Mouse (Mus musculus): ENCODE measurements around the gene Lrig2.

Gene Lrig2

GRCm38 (mm10) chr3:104511538-104512423 lies at the start of gene Lrig2:
Lrig2 (minus strand) TSS chr3:104511918.
- DNase-seq (ENCODE audit: low spot score) = peak; percentile 95

- DNase-seq (ENCODE audit: low spot score) = no peak
These were observed 44.9 kb upstream of the Lrig2 start for GRCm38 (mm10) chr3:104556624-104557023.

GRCm38 (mm10) chr3:104550594-104550993 lies 38.9 kb upstream of the Lrig2 start:
- no peak for DNase-seq (ENCODE audit: low spot score)

- DNase-seq (ENCODE audit: low spot score) = no peak
These were observed 36.8 kb upstream of the Lrig2 start for GRCm38 (mm10) chr3:104548367-104549087.

GRCm38 (mm10) chr3:104543825-104544224 lies 32.1 kb upstream of the Lrig2 start:
- DNase-seq (ENCODE audit: low spot score) = no peak

GRCm38 (mm10) chr3:104542065-104542429 lies 30.3 kb upstream of the Lrig2 start:
- no peak for DNase-seq (ENCODE audit: low spot score)

- peak; percentile 59 for DNase-seq (ENCODE audit: low spot score)
These were observed 29.7 kb upstream of the Lrig2 start for GRCm38 (mm10) chr3:104541139-104542064.

- DNase-seq (ENCODE audit: low spot score) = no peak
These were observed 28.9 kb upstream of the Lrig2 start for GRCm38 (mm10) chr3:104540480-104541138.

GRCm38 (mm10) chr3:104533223-104533622 lies 21.5 kb upstream of the Lrig2 start:
- no peak for DNase-seq (ENCODE audit: low spot score)

- DNase-seq (ENCODE audit: low spot score) = no peak
These were observed 14.6 kb upstream of the Lrig2 start for GRCm38 (mm10) chr3:104526115-104526882.

- DNase-seq (ENCODE audit: low spot score) = no peak
These were observed 13.8 kb upstream of the Lrig2 start for GRCm38 (mm10) chr3:104525516-104525915.

GRCm38 (mm10) chr3:104525029-104525428 lies 13.3 kb upstream of the Lrig2 start:
- no peak for DNase-seq (ENCODE audit: low spot score)

- DNase-seq (ENCODE audit: low spot score) = no peak
These were observed 11.7 kb upstream of the Lrig2 start for GRCm38 (mm10) chr3:104523333-104523871.

GRCm38 (mm10) chr3:104521341-104521924 lies 9.7 kb upstream of the Lrig2 start:
- no peak for DNase-seq (ENCODE audit: low spot score)

GRCm38 (mm10) chr3:104520471-104520870 lies 8.8 kb upstream of the Lrig2 start:
- no peak for DNase-seq (ENCODE audit: low spot score)

GRCm38 (mm10) chr3:104518931-104519330 lies 7.2 kb upstream of the Lrig2 start:
- no peak for DNase-seq (ENCODE audit: low spot score)

- no peak for DNase-seq (ENCODE audit: low spot score)
These were observed 6.7 kb upstream of the Lrig2 start for GRCm38 (mm10) chr3:104518411-104518810.

- DNase-seq (ENCODE audit: low spot score) = no peak
These were observed 5.4 kb upstream of the Lrig2 start for GRCm38 (mm10) chr3:104517161-104517560.

- no peak for DNase-seq (ENCODE audit: low spot score)
These were observed 2.8 kb upstream of the Lrig2 start for GRCm38 (mm10) chr3:104514510-104514909.

GRCm38 (mm10) chr3:104512424-104512748 lies 668 bp upstream of the Lrig2 start:
- no peak for DNase-seq (ENCODE audit: low spot score)
